Mouse (Mus musculus) G1E (cell line): ENCODE results near the gene Ttc4.

Experiments
- CTCF ChIP-seq: IDR thresholded peaks from 2 replicates; pipeline ENCODE4 v1.5.1; 2012; ENCODE audit warnings: low read depth, low read length, inconsistent platforms, mixed read lengths
- GATA1 ChIP-seq: IDR thresholded peaks from 2 replicates; pipeline ENCODE4 v1.6.1; 2012; ENCODE audit warnings: borderline replicate concordance, low read length, inconsistent platforms, mixed read lengths

DNA sequence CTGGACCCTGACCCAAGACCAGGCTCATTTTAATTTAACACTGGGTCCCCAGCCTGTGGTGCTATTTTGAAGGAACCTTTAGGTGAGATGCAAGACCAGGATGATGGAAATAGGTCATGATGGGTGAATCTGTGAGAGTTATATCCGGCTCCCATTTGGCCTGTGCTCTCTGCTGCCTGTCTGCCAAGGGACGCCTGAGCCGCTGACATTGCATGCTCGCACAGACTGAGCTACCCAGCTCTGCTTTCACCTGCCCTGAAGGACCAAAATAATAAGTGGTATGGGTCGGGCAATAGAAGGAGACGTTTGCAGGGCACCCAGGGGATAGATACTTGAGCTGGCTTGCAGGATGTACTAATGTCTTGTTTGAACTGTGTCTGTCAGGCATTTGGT, 34.5 kb downstream of the Ttc4 start:
- TF ChIP-seq CTCF (no peak), GATA1 (no peak)
